Mouse (Mus musculus): ENCODE measurements around the gene A4galt. TPM values are rescaled to one million over a fixed set of nuclear protein-coding genes. Genes with fewer than 3 reads are reported as not detected.
A peak's percentile ranks its signal among the peaks of the same experiment; 100 is the strongest.

Gene A4galt
- polyA plus RNA-seq, 1 experiment from 2014 or later, result 1.6 TPM

- DNase-seq (ENCODE audit: low spot score, missing footprints) (no peak), ATAC-seq (ENCODE audit: low FRiP score) (no peak)
- peaks cover 7% of the 10 kb centered on the region; the same call in 1 of the 2 replicates for H3K4me1 ChIP-seq (ENCODE audit: control insufficient read depth, insufficient read depth, low read length)
Measured at GRCm38 (mm10) chr15:83255191-83255782, 3.7 kb upstream of the A4galt start.

GRCm38 (mm10) chr15:83254372-83255070, 2.9 kb upstream of the A4galt start:
- Histone ChIP-seq H3K9me3 (ENCODE audit: control insufficient read depth, low read length) (no peaks in the 10 kb centered on the region), H3K9ac (ENCODE audit: low read length) (no peak overlapping the region), H3K4me3 (ENCODE audit: low read depth, low read length) (no peak overlapping the region), H3K27ac (ENCODE audit: low read depth, low read length) (no peak overlapping the region), H3K4me2 (no peak overlapping the region), H3K4me1 (ENCODE audit: control insufficient read depth, insufficient read depth, low read length) (peaks cover 7% of the 10 kb centered on the region; the same call in 1 of the 2 replicates), H3K36me3 (ENCODE audit: control insufficient read depth, insufficient read depth, low read length) (no peaks in the 10 kb centered on the region), H3K27me3 (ENCODE audit: control insufficient read depth, insufficient read depth, low read length) (peaks cover 20% of the 10 kb centered on the region)
- no peak for DNase-seq (ENCODE audit: low spot score, missing footprints)
- no peak for ATAC-seq (ENCODE audit: low FRiP score)
- 78% methylated on average over 10 of the region's 10 CpGs for WGBS

More at GRCm38 (mm10) chr15:83255191-83255782, 3.7 kb upstream of the A4galt start:
- no peaks in the 10 kb centered on the region for H3K36me3 ChIP-seq (ENCODE audit: control insufficient read depth, insufficient read depth, low read length)
- H3K27me3 ChIP-seq (ENCODE audit: control insufficient read depth, insufficient read depth, low read length), result peaks cover 20% of the 10 kb centered on the region
- no peak overlapping the region for H3K4me2 ChIP-seq
- no peak overlapping the region for H3K27ac ChIP-seq (ENCODE audit: low read depth, low read length)
- no peak overlapping the region for H3K4me3 ChIP-seq (ENCODE audit: low read depth, low read length)
- H3K9me3 ChIP-seq (ENCODE audit: control insufficient read depth, low read length), result no peaks in the 10 kb centered on the region
- 86% methylated on average over 4 of the region's 4 CpGs for WGBS
- H3K9ac ChIP-seq (ENCODE audit: low read length), result no peak overlapping the region

- no peak overlapping the region for H3K4me3 ChIP-seq (ENCODE audit: low read depth, low read length)
- no peak overlapping the region for H3K9ac ChIP-seq (ENCODE audit: low read length)
- no peaks in the 10 kb centered on the region for H3K36me3 ChIP-seq (ENCODE audit: control insufficient read depth, insufficient read depth, low read length)
- no peak for DNase-seq (ENCODE audit: low spot score, missing footprints)
- WGBS, result 80% methylated on average over 14 of the region's 14 CpGs
- no peak for ATAC-seq (ENCODE audit: low FRiP score)
- peaks cover 20% of the 10 kb centered on the region for H3K27me3 ChIP-seq (ENCODE audit: control insufficient read depth, insufficient read depth, low read length)
- H3K27ac ChIP-seq (ENCODE audit: low read depth, low read length), result no peak overlapping the region
- peaks cover 7% of the 10 kb centered on the region; the same call in 1 of the 2 replicates for H3K4me1 ChIP-seq (ENCODE audit: control insufficient read depth, insufficient read depth, low read length)
- H3K9me3 ChIP-seq (ENCODE audit: control insufficient read depth, low read length), result no peaks in the 10 kb centered on the region
- H3K4me2 ChIP-seq, result no peak overlapping the region
Measured at GRCm38 (mm10) chr15:83252060-83252459, 486 bp upstream of the A4galt start.

- Histone ChIP-seq H3K9me3 (ENCODE audit: control insufficient read depth, low read length) (no peaks in the 10 kb centered on the region), H3K4me3 (ENCODE audit: low read depth, low read length) (peak overlapping the region; percentile 44), H3K4me2 (peak overlapping the region; percentile 91), H3K4me1 (ENCODE audit: control insufficient read depth, insufficient read depth, low read length) (peaks cover 7% of the 10 kb centered on the region; the same call in 1 of the 2 replicates), H3K9ac (ENCODE audit: low read length) (peak overlapping the region; percentile 48), H3K27ac (ENCODE audit: low read depth, low read length) (no peak overlapping the region), H3K36me3 (ENCODE audit: control insufficient read depth, insufficient read depth, low read length) (no peaks in the 10 kb centered on the region), H3K27me3 (ENCODE audit: control insufficient read depth, insufficient read depth, low read length) (peaks cover 20% of the 10 kb centered on the region)
- DNase-seq (ENCODE audit: low spot score, missing footprints) (peak; percentile 92), ATAC-seq (ENCODE audit: low FRiP score) (no peak)
- 2% methylated on average over 20 of the region's 20 CpGs for WGBS
Measured at GRCm38 (mm10) chr15:83250651-83251175, 861 bp downstream of the A4galt start.

- no peak for ATAC-seq (ENCODE audit: low FRiP score)
Measured at GRCm38 (mm10) chr15:83249535-83250287, 1.9 kb downstream of the A4galt start.

GRCm38 (mm10) chr15:83248236-83248844, 3.2 kb downstream of the A4galt start:
- H3K4me1 ChIP-seq (ENCODE audit: control insufficient read depth, insufficient read depth, low read length), result peaks cover 7% of the 10 kb centered on the region; the same call in 1 of the 2 replicates
- no peaks in the 10 kb centered on the region for H3K9me3 ChIP-seq (ENCODE audit: control insufficient read depth, low read length)
- no peaks in the 10 kb centered on the region for H3K36me3 ChIP-seq (ENCODE audit: control insufficient read depth, insufficient read depth, low read length)
- no peak for DNase-seq (ENCODE audit: low spot score, missing footprints)
- H3K4me3 ChIP-seq (ENCODE audit: low read depth, low read length), result no peak overlapping the region
- 67% methylated on average over 14 of the region's 14 CpGs for WGBS
- H3K9ac ChIP-seq (ENCODE audit: low read length), result no peak overlapping the region
- peaks cover 20% of the 10 kb centered on the region for H3K27me3 ChIP-seq (ENCODE audit: control insufficient read depth, insufficient read depth, low read length)
- H3K27ac ChIP-seq (ENCODE audit: low read depth, low read length), result no peak overlapping the region
- no peak for ATAC-seq (ENCODE audit: low FRiP score)
- no peak overlapping the region for H3K4me2 ChIP-seq

More at GRCm38 (mm10) chr15:83249535-83250287, 1.9 kb downstream of the A4galt start:
- peaks cover 7% of the 10 kb centered on the region; the same call in 1 of the 2 replicates for H3K4me1 ChIP-seq (ENCODE audit: control insufficient read depth, insufficient read depth, low read length)
- H3K4me3 ChIP-seq (ENCODE audit: low read depth, low read length), result no peak overlapping the region
- no peak overlapping the region for H3K27ac ChIP-seq (ENCODE audit: low read depth, low read length)
- peaks cover 20% of the 10 kb centered on the region for H3K27me3 ChIP-seq (ENCODE audit: control insufficient read depth, insufficient read depth, low read length)
- H3K9me3 ChIP-seq (ENCODE audit: control insufficient read depth, low read length), result no peaks in the 10 kb centered on the region
- H3K4me2 ChIP-seq, result no peak overlapping the region
- no peak for DNase-seq (ENCODE audit: low spot score, missing footprints)
- H3K9ac ChIP-seq (ENCODE audit: low read length), result no peak overlapping the region
- WGBS, result 90% methylated on average over 12 of the region's 12 CpGs
- H3K36me3 ChIP-seq (ENCODE audit: control insufficient read depth, insufficient read depth, low read length), result no peaks in the 10 kb centered on the region

- H3K4me1 ChIP-seq (ENCODE audit: control insufficient read depth, insufficient read depth, low read length), result no peaks in the 10 kb centered on the region
- ATAC-seq (ENCODE audit: low FRiP score), result no peak
- no peak overlapping the region for H3K4me2 ChIP-seq
- 78% methylated on average over 3 of the region's 3 CpGs for WGBS
- no peak overlapping the region for H3K27ac ChIP-seq (ENCODE audit: low read depth, low read length)
- no peak for DNase-seq (ENCODE audit: low spot score, missing footprints)
- H3K9ac ChIP-seq (ENCODE audit: low read length), result no peak overlapping the region
- H3K4me3 ChIP-seq (ENCODE audit: low read depth, low read length), result no peak overlapping the region
- no peaks in the 10 kb centered on the region for H3K9me3 ChIP-seq (ENCODE audit: control insufficient read depth, low read length)
- no peaks in the 10 kb centered on the region for H3K36me3 ChIP-seq (ENCODE audit: control insufficient read depth, insufficient read depth, low read length)
- no peaks in the 10 kb centered on the region for H3K27me3 ChIP-seq (ENCODE audit: control insufficient read depth, insufficient read depth, low read length)
Measured at GRCm38 (mm10) chr15:83244371-83244770, 7.2 kb downstream of the A4galt start.

GRCm38 (mm10) chr15:83241961-83242680, 9.5 kb downstream of the A4galt start:
- ATAC-seq (ENCODE audit: low FRiP score) (no peak), DNase-seq (ENCODE audit: low spot score, missing footprints) (no peak)
- Histone ChIP-seq H3K27ac (ENCODE audit: low read depth, low read length) (no peak overlapping the region), H3K9me3 (ENCODE audit: control insufficient read depth, low read length) (no peaks in the 10 kb centered on the region), H3K36me3 (ENCODE audit: control insufficient read depth, insufficient read depth, low read length) (no peaks in the 10 kb centered on the region), H3K4me2 (no peak overlapping the region), H3K27me3 (ENCODE audit: control insufficient read depth, insufficient read depth, low read length) (no peaks in the 10 kb centered on the region), H3K4me3 (ENCODE audit: low read depth, low read length) (no peak overlapping the region), H3K9ac (ENCODE audit: low read length) (no peak overlapping the region), H3K4me1 (ENCODE audit: control insufficient read depth, insufficient read depth, low read length) (no peaks in the 10 kb centered on the region)
- 81% methylated on average over 4 of the region's 4 CpGs for WGBS

Measured in midbrain, embryonic 11.5 days (tissue).